In genomic region chr5:146783300-146783699, GRCm38 (mm10) we compare ENCODE assay signal across 17 mouse cellular contexts. TPM values are rescaled to one million over a fixed set of nuclear protein-coding genes. Genes with fewer than 3 reads are reported as not detected.
DNase-seq lines count a peak whose midpoint lies in the region; ATAC-seq and TF ChIP-seq lines count a peak whose summit lies in the region.
"Had no signal": no experiment of that assay in that cellular context is flagged by ENCODE, and none has a peak within 500 bp of the region (broad histone marks: within the 10 kb centered on the region; RNA-seq: fewer than 3 reads in every experiment).

No protein-coding gene starts in this region.

- H3K9me3 ChIP-seq in heart, postnatal 0 days (replicated peaks; ENCODE audit: control insufficient read depth, low read length), result no peaks in the 10 kb centered on the region
- no peaks in the 10 kb centered on the region for H3K9me3 ChIP-seq in heart, embryonic 10.5 days
- H3K9me3 ChIP-seq in liver, embryonic 14.5 days (ENCODE audit: control insufficient read depth, low read length), result no peaks in the 10 kb centered on the region
- no peaks in the 10 kb centered on the region for H3K9me3 ChIP-seq in kidney, postnatal 0 days (replicated peaks; ENCODE audit: low read length)
- H3K9me3 ChIP-seq: limb, embryonic 13.5 days; neural tube, embryonic 15.5 days had no signal

- TF ChIP-seq CTCF in heart, postnatal 0 days (IDR thresholded peaks at IDR 0.05; ENCODE audit: low read depth), result peak; percentile 17; the same call in 1 of the 2 replicates
- peak; percentile 34; the same call in 1 of the 2 replicates for TF ChIP-seq CTCF in liver, embryonic 14.5 days (IDR thresholded peaks at IDR 0.05; ENCODE audit: low read depth)
- peak; percentile 58; the same call in 1 of the 2 replicates for TF ChIP-seq CTCF in kidney, postnatal 0 days (IDR thresholded peaks at IDR 0.05; ENCODE audit: low read depth)

- no peaks in the 10 kb centered on the region for H3K27me3 ChIP-seq in heart, postnatal 0 days (ENCODE audit: control insufficient read depth, insufficient read depth, low read length)
- H3K27me3 ChIP-seq in heart, embryonic 10.5 days (ENCODE audit: insufficient read depth, poor library complexity, severe bottlenecking), result no peaks in the 10 kb centered on the region
- no peaks in the 10 kb centered on the region for H3K27me3 ChIP-seq in liver, embryonic 14.5 days (ENCODE audit: control insufficient read depth, insufficient read depth, low read length)
- H3K27me3 ChIP-seq in kidney, postnatal 0 days (ENCODE audit: insufficient read depth, low read length), result no peaks in the 10 kb centered on the region
- H3K27me3 ChIP-seq: limb, embryonic 13.5 days; midbrain, embryonic 12.5 days; neural tube, embryonic 15.5 days had no signal

- H3K27ac ChIP-seq in heart, postnatal 0 days (ENCODE audit: low read depth), result no peak overlapping the region
- H3K27ac ChIP-seq in heart, embryonic 10.5 days, result no peak overlapping the region
- no peak overlapping the region for H3K27ac ChIP-seq in liver, embryonic 14.5 days
- H3K27ac ChIP-seq in kidney, postnatal 0 days, result no peak overlapping the region
- H3K27ac ChIP-seq: layer of hippocampus, adult 2 months; limb, embryonic 13.5 days; macrophage; midbrain, embryonic 12.5 days; neural tube, embryonic 15.5 days had no signal

- peaks cover 18% of the 10 kb centered on the region for H3K4me1 ChIP-seq in heart, postnatal 0 days (ENCODE audit: control insufficient read depth, insufficient read depth)
- peaks cover 36% of the 10 kb centered on the region for H3K4me1 ChIP-seq in heart, embryonic 10.5 days
- H3K4me1 ChIP-seq in liver, embryonic 14.5 days (replicated peaks; ENCODE audit: control insufficient read depth in 2 of 2, insufficient read depth in 2 of 2, low read length in 1 of 2), result peaks cover 0 to 24% of the 10 kb centered on the region in 2 experiments; a peak in 3 of 4 replicates
- H3K4me1 ChIP-seq in kidney, postnatal 0 days (replicated peaks; ENCODE audit: insufficient read depth, low read length), result peaks cover 18% of the 10 kb centered on the region

- no peak for TF ChIP-seq EP300 in heart, postnatal 0 days (IDR thresholded peaks at IDR 0.05; ENCODE audit: low read depth)
- TF ChIP-seq EP300 in liver, embryonic 14.5 days (IDR thresholded peaks at IDR 0.05; ENCODE audit: low read depth), result no peak

- WGBS in heart, postnatal 0 days, result 60% methylated on average over 10 of the region's 10 CpGs
- 70% methylated on average over 10 of the region's 10 CpGs for WGBS in heart, embryonic 10.5 days
- WGBS in liver, embryonic 14.5 days (ENCODE audit: insufficient replicate concordance), result 77% methylated on average over 10 of the region's 10 CpGs
- WGBS in kidney, postnatal 0 days, result 82% methylated on average over 10 of the region's 10 CpGs

- no peak overlapping the region for H3K9ac ChIP-seq in heart, postnatal 0 days (replicated peaks; ENCODE audit: low read depth, low read length)
- no peak overlapping the region for H3K9ac ChIP-seq in liver, embryonic 14.5 days (replicated peaks)
- no peak overlapping the region for H3K9ac ChIP-seq in kidney, postnatal 0 days (ENCODE audit: low read depth, low read length)
- H3K9ac ChIP-seq: limb, embryonic 13.5 days; midbrain, embryonic 12.5 days; neural tube, embryonic 15.5 days had no signal

- H3K36me3 ChIP-seq in heart, postnatal 0 days (replicated peaks; ENCODE audit: control insufficient read depth, insufficient read depth, low read length), result 0 out of 2 replicates have a peak, but pooled peaks cover 4% of the 10 kb centered on the region
- no peaks in the 10 kb centered on the region; the same call in 1 of the 2 replicates for H3K36me3 ChIP-seq in heart, embryonic 10.5 days
- H3K36me3 ChIP-seq in liver, embryonic 14.5 days (replicated peaks; ENCODE audit: control insufficient read depth, insufficient read depth, low read depth), result no peaks in the 10 kb centered on the region
- no peaks in the 10 kb centered on the region for H3K36me3 ChIP-seq in kidney, postnatal 0 days (ENCODE audit: insufficient read depth, low read length)
- H3K36me3 ChIP-seq: midbrain, embryonic 12.5 days; neural tube, embryonic 15.5 days had no signal

- peak; percentile 26 for DNase-seq in adrenal gland, postnatal 14 days
- no peak for DNase-seq in adrenal gland, postnatal 10 days
- DNase-seq in heart, postnatal 0 days (ENCODE audit: low spot score), result no peak
- no peak for DNase-seq in heart, embryonic 10.5 days (ENCODE audit: low spot score)
- no peak for DNase-seq in liver, embryonic 14.5 days (ENCODE audit: low read depth in 3 of 3, low spot score in 3 of 3)
- DNase-seq in liver, result no peak
- no peak for DNase-seq in kidney, postnatal 0 days (ENCODE audit: low spot score)
- no peak for DNase-seq in adrenal gland, adult (ENCODE audit: inconsistent age in 2 of 2, low spot score in 1 of 2)
- DNase-seq: heart, adult 11 months; heart, postnatal 14 days had no signal

- H3K4me3 ChIP-seq in heart, postnatal 0 days (ENCODE audit: low read depth, low read length), result no peak overlapping the region
- H3K4me3 ChIP-seq in heart, embryonic 10.5 days, result no peak overlapping the region
- H3K4me3 ChIP-seq in liver, embryonic 14.5 days (ENCODE audit: insufficient read depth in 1 of 2, low read depth in 2 of 2, low read length in 2 of 2), result no peak overlapping the region
- no peak overlapping the region for H3K4me3 ChIP-seq in kidney, postnatal 0 days (replicated peaks; ENCODE audit: low read depth, low read length)
- H3K4me3 ChIP-seq: layer of hippocampus, adult 2 months; limb, embryonic 13.5 days; midbrain, embryonic 12.5 days; neural tube, embryonic 15.5 days had no signal

- no peak overlapping the region for H3K4me2 ChIP-seq in heart, postnatal 0 days (ENCODE audit: low read depth, low read length)
- H3K4me2 ChIP-seq in liver, embryonic 14.5 days (ENCODE audit: low read depth), result no peak overlapping the region
- H3K4me2 ChIP-seq in kidney, postnatal 0 days (ENCODE audit: low read length), result no peak overlapping the region
- H3K4me2 ChIP-seq: limb, embryonic 13.5 days; midbrain, embryonic 12.5 days; neural tube, embryonic 15.5 days had no signal

- ATAC-seq in heart, postnatal 0 days (ENCODE audit: insufficient read depth, low read depth), result no peak
- no peak for ATAC-seq in liver, embryonic 14.5 days (ENCODE audit: insufficient read depth)
- ATAC-seq in kidney, postnatal 0 days (replicated peaks; ENCODE audit: low FRiP score, low read depth), result peak; percentile 57; the same call in 1 of the 2 replicates
- ATAC-seq: forebrain, embryonic 14.5 days; hindbrain, embryonic 16.5 days had no signal

RNA-seq across cellular contexts. Expression of gene Usp12, which starts 11.5 kb away (rescaled TPM):
- 26.3 and 33.8 TPM in 2 replicates for total RNA-seq in adrenal gland, postnatal 14 days (2021)
- total RNA-seq in adrenal gland, postnatal 10 days (2021), result 10 to 100 TPM; 26.3 to 30.0 TPM
- 6.1 and 7.0 TPM in 2 replicates for total RNA-seq in heart, postnatal 0 days (2014; rRNA removed; ENCODE audit: low replicate concordance)
- 5.6 and 6.7 TPM in 2 replicates for polyA plus RNA-seq in heart, postnatal 0 days (2015; fragmentation: Nextera tagmentation; extraction: Ambion mirVana)
- 14.7 and 14.9 TPM in 2 replicates for polyA plus RNA-seq in heart, embryonic 10.5 days (2016; fragmentation: Nextera tagmentation; extraction: Ambion mirVana)
- polyA plus RNA-seq in liver, embryonic 14.5 days (2012; rRNA removed), result 4.7 and 7.0 TPM in 2 replicates
- polyA plus RNA-seq in liver, embryonic 14.5 days (2014; fragmentation: Nextera tagmentation; extraction: Ambion mirVana), result 4.9 and 5.6 TPM in 2 replicates
- 18.7 and 20.0 TPM in 2 replicates for polyA plus RNA-seq in kidney, postnatal 0 days (2015; fragmentation: Nextera tagmentation; extraction: Ambion mirVana)

RNA-seq across cellular contexts. Expression of gene Rpl21, which starts 49.4 kb away (rescaled TPM):
- 347 and 433 TPM in 2 replicates for total RNA-seq in adrenal gland, postnatal 14 days (2021)
- 100 to 1,000 TPM; 288 to 299 TPM for total RNA-seq in adrenal gland, postnatal 10 days (2021)
- total RNA-seq in heart, postnatal 0 days (2014; rRNA removed; ENCODE audit: low replicate concordance), result 150 and 153 TPM in 2 replicates
- 265 and 289 TPM in 2 replicates for polyA plus RNA-seq in heart, postnatal 0 days (2015; fragmentation: Nextera tagmentation; extraction: Ambion mirVana)
- polyA plus RNA-seq in heart, embryonic 10.5 days (2016; fragmentation: Nextera tagmentation; extraction: Ambion mirVana), result 412 and 477 TPM in 2 replicates
- 88.2 and 236 TPM in 2 replicates for polyA plus RNA-seq in liver, embryonic 14.5 days (2012; rRNA removed)
- polyA plus RNA-seq in liver, embryonic 14.5 days (2014; fragmentation: Nextera tagmentation; extraction: Ambion mirVana), result 453 and 467 TPM in 2 replicates
- polyA plus RNA-seq in kidney, postnatal 0 days (2015; fragmentation: Nextera tagmentation; extraction: Ambion mirVana), result 604 and 688 TPM in 2 replicates
